Mouse (Mus musculus) cerebral cortex, adult 2 months (tissue): ENCODE results near the gene Gm11758.

ENCODE experiments used
- WGBS: fragments of 180-500 bp; shearing (Covaris S2); methylation state at CpG from one replicate; pipeline ENCODE4 v1.1.7; 2018; 5-methylcytosine and 5-hydroxymethylcytosine counted together

Gm11758 gene

DNA sequence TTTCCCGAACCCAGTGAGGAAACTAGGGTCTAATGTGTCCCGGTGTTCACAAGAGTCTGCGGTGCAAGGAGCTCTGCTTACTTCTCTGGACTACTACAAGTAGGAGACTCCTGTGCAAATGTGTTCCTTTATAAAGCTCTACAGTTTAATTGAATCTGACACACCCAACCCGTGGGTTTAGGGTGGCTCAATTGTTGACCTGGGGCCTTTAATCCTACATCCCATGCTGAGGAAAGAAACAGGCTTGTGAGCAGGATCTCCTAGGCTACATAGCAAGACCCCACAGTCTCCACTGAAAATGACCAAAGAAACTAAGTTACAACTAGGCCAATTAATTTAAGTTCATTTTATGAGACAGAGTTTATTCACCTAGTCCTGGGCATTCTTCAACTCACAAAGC is at the start of gene Gm11758:
TSS of gene Gm11758 (minus strand) at position 101 of the 400 bp plus-strand sequence.
- no CpG with 5 or more reads among the region's 4 CpGs for WGBS

- WGBS: 86% methylated on average over 6 of the region's 6 CpGs
These were observed 44.6 kb upstream of the Gm11758 start, which contains the start of gene Gm11756 for GRCm38 (mm10) chr4:73920660-73921059. Gene Gm11756, minus strand, starts transcription at chr4:73920760.

DNA sequence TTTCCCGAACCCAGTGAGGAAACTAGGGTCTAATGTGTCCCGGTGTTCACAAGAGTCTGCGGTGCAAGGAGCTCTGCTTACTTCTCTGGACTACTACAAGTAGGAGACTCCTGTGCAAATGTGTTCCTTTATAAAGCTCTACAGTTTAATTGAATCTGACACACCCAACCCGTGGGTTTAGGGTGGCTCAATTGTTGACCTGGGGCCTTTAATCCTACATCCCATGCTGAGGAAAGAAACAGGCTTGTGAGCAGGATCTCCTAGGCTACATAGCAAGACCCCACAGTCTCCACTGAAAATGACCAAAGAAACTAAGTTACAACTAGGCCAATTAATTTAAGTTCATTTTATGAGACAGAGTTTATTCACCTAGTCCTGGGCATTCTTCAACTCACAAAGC is 29.8 kb upstream of the Gm11758 start, which contains the start of gene Gm13871:
TSS of gene Gm13871 (minus strand) at position 101 of the 400 bp plus-strand sequence.
- no CpG with 5 or more reads among the region's 4 CpGs for WGBS

- WGBS: no CpG with 5 or more reads among the region's 4 CpGs
These were observed 14.9 kb upstream of the Gm11758 start, which contains the start of gene Gm11757 for GRCm38 (mm10) chr4:73891012-73891411. Gene Gm11757, minus strand, starts transcription at chr4:73891112.

DNA sequence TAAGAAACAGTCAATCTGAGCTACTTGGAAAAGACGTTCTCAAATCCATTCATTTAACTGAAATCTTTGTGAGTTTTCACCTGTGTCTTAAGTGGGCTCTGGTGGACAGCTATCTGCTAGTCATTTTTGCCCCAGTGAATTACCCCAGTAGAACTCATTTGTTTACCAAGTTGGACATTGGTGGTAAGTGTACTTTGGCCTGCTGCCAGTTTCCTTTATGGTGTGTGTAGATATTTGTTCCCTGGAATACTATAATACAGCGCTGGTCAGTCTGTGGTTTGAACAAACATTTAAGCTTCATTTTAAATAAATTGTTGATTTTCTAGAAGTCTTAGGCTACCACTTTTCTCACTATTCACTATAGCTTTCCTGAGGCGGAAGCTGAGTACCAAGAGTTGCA is 49.5 kb downstream of the Gm11758 start:
- 88% methylated on average over 3 of the region's 3 CpGs for WGBS
